Mouse (Mus musculus): ENCODE measurements around the gene Il13.

GRCm38 (mm10) chr11:53591116-53591515 lies 43.4 kb downstream of the Il13 start:
- TF ChIP-seq CTCF (conservative IDR thresholded peaks at IDR 0.05 in 1 of 2, IDR thresholded peaks at IDR 0.05 in 1 of 2; ENCODE audit: low read depth in 2 of 2, low read length in 2 of 2), result no peak
- TF ChIP-seq NELFE (IDR thresholded peaks at IDR 0.05; ENCODE audit: low read depth, low read length), result no peak
- no peak for TF ChIP-seq TBP (conservative IDR thresholded peaks at IDR 0.05; ENCODE audit: low read depth, low read length)
- TF ChIP-seq HCFC1 (IDR thresholded peaks at IDR 0.05; ENCODE audit: low read depth, low read length), result no peak
- TF ChIP-seq KAT2A (IDR thresholded peaks at IDR 0.05; ENCODE audit: insufficient replicate concordance, low read length), result no peak
- no peak; the same call in 1 of the 2 replicates for TF ChIP-seq MXI1 (IDR thresholded peaks at IDR 0.05; ENCODE audit: low read depth, low read length)
- TF ChIP-seq MAX (IDR thresholded peaks at IDR 0.05; ENCODE audit: low read length), result no peak
- no peak for TF ChIP-seq POLR2A (IDR thresholded peaks at IDR 0.05; ENCODE audit: low read depth, low read length)
